Mouse (Mus musculus) G1E (cell line): ENCODE measurements around the gene Hcfc2.

Experiments used
- CTCF ChIP-seq: IDR thresholded peaks from 2 replicates; pipeline ENCODE4 v1.5.1; 2012; ENCODE audit warnings: low read depth, low read length, inconsistent platforms, mixed read lengths
- GATA1 ChIP-seq: IDR thresholded peaks from 2 replicates; pipeline ENCODE4 v1.6.1; 2012; ENCODE audit warnings: borderline replicate concordance, low read length, inconsistent platforms, mixed read lengths
- GATA2 ChIP-seq: IDR thresholded peaks from 2 replicates; pipeline ENCODE4 v1.6.1; 2012; ENCODE audit warnings: low read depth, low read length, inconsistent platforms, borderline replicate concordance

GRCm38 (mm10) chr10:82741876-82742275, 45.9 kb downstream of the Hcfc2 start:
- TF ChIP-seq CTCF, result no peak
- no peak for TF ChIP-seq GATA2
- TF ChIP-seq GATA1, result no peak
